Mouse (Mus musculus) gastrocnemius, adult 8-10 months (tissue): Measurements from ENCODE around the gene Mtpn. TPM values are rescaled to one million over a fixed set of nuclear protein-coding genes. Genes with fewer than 3 reads are reported as not detected.

ENCODE experiments used
- DNase-seq, 2 experiments: peaks; one replicate each; pipeline ENCODE4 v3.0.0; 2022; ENCODE audit warnings: low spot score in 2 of 2
- total RNA-seq, 4 experiments: library from RNA; stranded (reverse); gene quantifications; 2 replicates each; pipeline ENCODE4 v1.2.4; 2022

The Mtpn gene
- 10 to 100 TPM; 16.1 to 26.0 (median 18.3) TPM for total RNA-seq

- DNase-seq: peak; percentile 98 to 99
These were observed at the start of gene Mtpn for GRCm38 (mm10) chr6:35539304-35540009. TSS of gene Mtpn (minus strand) at chr6:35539888.

GRCm38 (mm10) chr6:35568731-35569130 is 29.0 kb upstream of the Mtpn start:
- DNase-seq: no peak

GRCm38 (mm10) chr6:35567755-35568154 is 28.1 kb upstream of the Mtpn start:
- no peak for DNase-seq

GRCm38 (mm10) chr6:35559950-35560349 is 20.3 kb upstream of the Mtpn start:
- DNase-seq: no peak

GRCm38 (mm10) chr6:35544352-35544751 is 4.7 kb upstream of the Mtpn start:
- no peak for DNase-seq

- DNase-seq: no peak
These were observed 3.1 kb upstream of the Mtpn start for GRCm38 (mm10) chr6:35542656-35543400.

GRCm38 (mm10) chr6:35540377-35540776 is 689 bp upstream of the Mtpn start:
- DNase-seq: no peak

GRCm38 (mm10) chr6:35538757-35539303 is 858 bp downstream of the Mtpn start:
- peak in 1 of 2 experiments; percentile 2 for DNase-seq

- no peak for DNase-seq
These were observed 3.7 kb downstream of the Mtpn start for GRCm38 (mm10) chr6:35536021-35536420.

- DNase-seq: no peak
These were observed 26.3 kb downstream of the Mtpn start for GRCm38 (mm10) chr6:35513362-35513761.

GRCm38 (mm10) chr6:35504781-35505180 is 34.9 kb downstream of the Mtpn start:
- no peak for DNase-seq

GRCm38 (mm10) chr6:35502904-35503303 is 36.8 kb downstream of the Mtpn start:
- no peak for DNase-seq

GRCm38 (mm10) chr6:35499978-35500667 is 39.6 kb downstream of the Mtpn start:
- no peak for DNase-seq

- DNase-seq: no peak
These were observed 42.3 kb downstream of the Mtpn start for GRCm38 (mm10) chr6:35497406-35497805.

- no peak for DNase-seq
These were observed 45.8 kb downstream of the Mtpn start for GRCm38 (mm10) chr6:35493851-35494250.

GRCm38 (mm10) chr6:35479651-35480335 is 59.9 kb downstream of the Mtpn start:
- DNase-seq: no peak

GRCm38 (mm10) chr6:35476830-35477229 is 62.9 kb downstream of the Mtpn start:
- no peak for DNase-seq

GRCm38 (mm10) chr6:35463450-35464395 is 76.0 kb downstream of the Mtpn start:
- DNase-seq: no peak

- no peak for DNase-seq
These were observed 77.2 kb downstream of the Mtpn start for GRCm38 (mm10) chr6:35462484-35462883.
